Comparison of ENCODE assay signal across 10 mouse cellular contexts in genomic region chr17:8490971-8491370, GRCm38 (mm10). TPM values are rescaled to one million over a fixed set of nuclear protein-coding genes. Genes with fewer than 3 reads are reported as not detected.
"Had no signal": no experiment of that assay in that cellular context is flagged by ENCODE, and none has a peak within 500 bp of the region (broad histone marks: within the 10 kb centered on the region; RNA-seq: fewer than 3 reads in every experiment).

No protein-coding gene starts in this region.

- DNase-seq: kidney, adult 2 months; kidney, postnatal 14 days; lung, adult 18-20 months; thymus, postnatal 36 days had no signal

- ATAC-seq: intestine, embryonic 16.5 days; midbrain, embryonic 16.5 days had no signal

RNA-seq across cellular contexts. Expression of gene T, which starts 56.7 kb away (rescaled TPM):
- total RNA-seq: layer of hippocampus, postnatal 25 days; left cerebral cortex, postnatal 36 days; liver, adult 2 months; megakaryocyte-erythroid progenitor cell, adult 5-6 weeks had no signal
